8 mouse cellular contexts compared by ENCODE assay signal in genomic region chr5:143423899-143424519, GRCm38 (mm10). TPM values are rescaled to one million over a fixed set of nuclear protein-coding genes. Genes with fewer than 3 reads are reported as not detected.
DNase-seq lines count a peak whose midpoint lies in the region; ATAC-seq and TF ChIP-seq lines count a peak whose summit lies in the region.

No protein-coding gene starts in this region.

- H3K27me3 ChIP-seq in neural tube, embryonic 15.5 days (replicated peaks) = no peaks in the 10 kb centered on the region
- no peaks in the 10 kb centered on the region for H3K27me3 ChIP-seq in hindbrain, postnatal 0 days (ENCODE audit: insufficient read depth, low read length)

- H3K9ac ChIP-seq in neural tube, embryonic 15.5 days (replicated peaks) = no peak overlapping the region
- H3K9ac ChIP-seq in hindbrain, postnatal 0 days (replicated peaks; ENCODE audit: low read length) = no peak overlapping the region

- H3K4me3 ChIP-seq in neural tube, embryonic 15.5 days (replicated peaks) = no peak overlapping the region
- no peak overlapping the region for H3K4me3 ChIP-seq in hindbrain, postnatal 0 days (ENCODE audit: low read length)

- no peak overlapping the region for H3K27ac ChIP-seq in neural tube, embryonic 15.5 days (replicated peaks)
- H3K27ac ChIP-seq in hindbrain, postnatal 0 days = no peak overlapping the region

- H3K9me3 ChIP-seq in neural tube, embryonic 15.5 days (replicated peaks) = no peaks in the 10 kb centered on the region
- H3K9me3 ChIP-seq in hindbrain, postnatal 0 days (ENCODE audit: low read length) = no peaks in the 10 kb centered on the region

- no peak for ATAC-seq in neural tube, embryonic 15.5 days (ENCODE audit: low FRiP score)
- no peak for ATAC-seq in hindbrain, postnatal 0 days

- H3K4me1 ChIP-seq in neural tube, embryonic 15.5 days = no peaks in the 10 kb centered on the region
- no peaks in the 10 kb centered on the region for H3K4me1 ChIP-seq in hindbrain, postnatal 0 days (ENCODE audit: insufficient read depth, low read length)

- peaks cover 27% of the 10 kb centered on the region for H3K36me3 ChIP-seq in neural tube, embryonic 15.5 days
- H3K36me3 ChIP-seq in hindbrain, postnatal 0 days (ENCODE audit: insufficient read depth, low read length) = peaks cover 23% of the 10 kb centered on the region

- no peak overlapping the region for H3K4me2 ChIP-seq in neural tube, embryonic 15.5 days
- no peak overlapping the region for H3K4me2 ChIP-seq in hindbrain, postnatal 0 days (ENCODE audit: low read depth, low read length)

- WGBS in neural tube, embryonic 15.5 days = 32% methylated on average over 6 of the region's 6 CpGs
- 26% methylated on average over 6 of the region's 6 CpGs for WGBS in hindbrain, postnatal 0 days

- DNase-seq in neural tube, embryonic 10.5 days (ENCODE audit: extremely low spot score, low spot score) = peak; percentile 49
- peak; percentile 61 to 89 for DNase-seq in adrenal gland, adult (ENCODE audit: inconsistent age in 2 of 2, low spot score in 1 of 2)
- DNase-seq in embryo, embryonic 11 days = peak; percentile 71
- DNase-seq in hindbrain, postnatal 0 days (ENCODE audit: low spot score) = peak; percentile 57
- DNase-seq in left cerebral cortex, postnatal 36 days (ENCODE audit: low spot score in 2 of 2) = peak; percentile 18 to 23
- DNase-seq in naive thymus-derived CD4-positive, alpha-beta T cell, adult 2 months (ENCODE audit: low read depth) = peak; percentile 81
- DNase-seq in thymus, postnatal 36 days = peak; percentile 36 to 45

- intact Hi-C loops in left cerebral cortex, postnatal 36 days (cut with DNase I) = loop anchor here (5.0 kb wide), 1 partner anchor 92 kb away; no protein-coding TSS in a partner anchor

- TF ChIP-seq CTCF in hindbrain, postnatal 0 days (IDR thresholded peaks at IDR 0.05; ENCODE audit: low read depth) = peak; percentile 83

RNA-seq across cellular contexts. Expression of gene Kdelr2, which starts 20.4 kb away (rescaled TPM):
- polyA plus RNA-seq in neural tube, embryonic 15.5 days (2015; fragmentation: Nextera tagmentation; extraction: Ambion mirVana) = 141 and 151 TPM in 2 replicates
- total RNA-seq in hindbrain, postnatal 0 days (2014; rRNA removed) = 91.8 and 108 TPM in 2 replicates
- 140 and 143 TPM in 2 replicates for polyA plus RNA-seq in hindbrain, postnatal 0 days (2015; fragmentation: Nextera tagmentation; extraction: Ambion mirVana)
- 10 to 100 TPM; 32.5 to 37.7 TPM for total RNA-seq in left cerebral cortex, postnatal 36 days (2021)

RNA-seq across cellular contexts. Expression of gene Daglb, which starts 40.4 kb away (rescaled TPM):
- polyA plus RNA-seq in neural tube, embryonic 15.5 days (2015; fragmentation: Nextera tagmentation; extraction: Ambion mirVana) = 20.4 and 21.9 TPM in 2 replicates
- 30.1 and 30.5 TPM in 2 replicates for total RNA-seq in hindbrain, postnatal 0 days (2014; rRNA removed)
- 19.3 and 20.3 TPM in 2 replicates for polyA plus RNA-seq in hindbrain, postnatal 0 days (2015; fragmentation: Nextera tagmentation; extraction: Ambion mirVana)
- 10 to 100 TPM; 32.6 to 33.7 TPM for total RNA-seq in left cerebral cortex, postnatal 36 days (2021)

Comparison
In these comparisons a context has a peak if more than half of its experiments do, and no peak if none do; other contexts are left out.
1. DNase-seq: peak in every context shown above with its lines; median percentile 81 in naive thymus-derived CD4-positive, alpha-beta T cell, adult 2 months; 75 in adrenal gland, adult; 71 in embryo, embryonic 11 days; 57 in hindbrain, postnatal 0 days; 49 in neural tube, embryonic 10.5 days; 40 in thymus, postnatal 36 days; 20 in left cerebral cortex, postnatal 36 days.